Mouse (Mus musculus): ENCODE data around the gene Usp6nl.

The Usp6nl gene

DNA sequence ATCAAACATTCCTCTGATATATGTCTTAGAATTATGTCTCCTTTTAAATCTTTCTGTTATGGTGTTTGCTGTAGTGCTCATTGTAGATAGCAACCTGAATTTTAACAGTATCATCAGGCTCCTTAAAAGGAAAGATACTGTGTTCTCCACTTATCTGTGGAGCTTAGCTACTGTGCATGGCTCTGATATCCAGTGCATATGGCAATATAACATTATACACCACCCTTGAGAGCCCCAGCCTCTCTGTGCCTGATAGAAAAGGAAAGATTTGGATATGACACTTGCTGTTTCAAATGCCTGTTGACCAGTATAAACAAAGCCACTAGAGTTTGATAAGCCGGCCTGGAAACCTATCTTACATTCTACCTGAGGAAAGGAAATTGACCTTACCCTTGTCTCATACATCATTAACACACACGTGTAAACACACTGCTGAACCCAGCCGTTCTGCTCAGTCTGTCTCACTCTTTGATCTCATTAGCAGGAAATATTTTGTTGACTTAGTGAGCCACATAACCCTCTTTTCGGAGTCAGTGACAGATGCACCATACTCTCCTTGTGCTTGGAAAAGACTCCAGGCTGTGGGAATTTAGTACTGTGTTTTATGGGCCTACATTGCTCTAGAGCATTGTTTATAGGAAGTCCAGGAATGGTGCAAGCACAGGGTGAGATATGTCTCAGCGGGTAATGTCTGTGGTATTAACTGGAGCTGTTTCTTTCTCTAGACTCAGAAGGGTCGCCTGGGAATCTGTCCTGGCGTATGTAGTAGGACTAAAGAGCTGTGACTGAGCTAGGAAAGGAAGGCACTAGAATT, 9.1 kb downstream of the Usp6nl start:
- DNase-seq (ENCODE audit: low read depth, low spot score): no peak

DNA sequence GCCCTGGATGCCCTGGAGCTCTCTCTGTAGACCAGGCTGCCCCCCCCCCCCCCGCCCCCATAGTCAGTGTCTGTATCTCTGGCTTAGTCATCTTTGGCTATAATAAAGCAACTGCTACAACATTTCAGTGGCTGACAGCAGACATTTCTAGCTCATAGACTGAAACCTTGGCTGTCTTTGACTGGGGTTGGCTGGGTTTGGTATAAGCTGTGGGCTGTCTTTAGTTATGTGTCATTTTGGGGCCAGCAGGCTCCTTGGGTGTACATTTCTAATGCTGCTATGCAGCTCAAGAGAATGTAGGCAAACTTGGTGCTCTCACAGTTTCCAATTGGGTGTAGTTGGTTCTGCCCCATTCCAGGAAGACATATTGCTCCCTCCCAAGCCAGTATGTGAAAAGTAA, 11.1 kb downstream of the Usp6nl start:
- DNase-seq (ENCODE audit: low read depth, low spot score): no peak

DNA sequence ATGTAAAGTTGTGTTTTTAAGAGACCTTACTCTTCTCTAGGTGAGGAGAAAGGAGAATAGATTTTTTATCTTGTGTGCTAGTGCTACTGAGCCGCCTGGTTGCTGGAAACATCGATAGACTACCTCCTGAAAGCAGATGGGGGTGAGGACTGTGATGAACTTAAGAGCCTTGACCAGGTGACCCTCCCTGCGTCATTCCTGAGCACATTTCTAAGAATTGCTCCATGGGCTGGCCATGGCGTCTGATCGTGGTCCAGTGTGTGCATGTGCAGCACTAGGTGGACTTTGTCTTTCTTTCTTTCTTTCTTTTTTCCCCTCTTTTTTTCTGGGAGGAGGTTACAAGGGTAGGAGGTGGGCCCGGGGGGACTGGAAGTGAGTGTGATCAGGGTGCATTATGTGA, 11.5 kb downstream of the Usp6nl start:
- no peak for DNase-seq (ENCODE audit: low read depth, low spot score)

DNA sequence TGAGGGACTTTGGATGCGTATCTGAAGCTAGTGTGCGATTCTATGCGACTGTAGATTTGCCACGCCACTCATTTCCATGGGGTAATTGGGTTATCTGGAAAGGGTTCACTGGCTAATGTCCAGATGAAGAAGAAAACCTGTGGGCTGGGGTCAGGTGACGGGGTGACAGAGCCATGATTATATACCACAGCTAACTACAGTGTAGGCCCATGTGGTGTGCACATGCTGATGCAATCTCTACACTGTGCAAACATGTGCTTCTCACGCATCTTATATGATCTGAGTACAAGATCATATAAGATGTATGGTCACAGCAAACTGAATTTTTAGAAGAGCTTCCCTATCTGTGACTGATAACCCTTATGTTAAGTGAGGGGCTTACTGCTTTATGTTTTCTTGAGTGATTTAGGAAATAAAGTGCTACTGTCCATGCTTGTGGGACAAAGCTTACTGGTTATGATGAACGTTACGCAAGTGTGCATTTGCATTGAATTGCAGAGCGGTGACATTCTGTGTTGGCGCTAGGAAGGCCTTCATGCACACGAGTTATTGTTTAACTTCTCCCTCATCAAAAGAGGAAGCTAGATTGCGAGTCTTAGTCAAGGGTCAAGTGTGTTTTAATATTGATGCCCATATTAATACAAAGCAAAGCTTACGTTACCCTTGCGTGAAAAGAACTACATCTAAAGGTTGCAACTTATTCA, 12.7 kb downstream of the Usp6nl start:
- no peak for DNase-seq (ENCODE audit: low read depth, low spot score)

DNA sequence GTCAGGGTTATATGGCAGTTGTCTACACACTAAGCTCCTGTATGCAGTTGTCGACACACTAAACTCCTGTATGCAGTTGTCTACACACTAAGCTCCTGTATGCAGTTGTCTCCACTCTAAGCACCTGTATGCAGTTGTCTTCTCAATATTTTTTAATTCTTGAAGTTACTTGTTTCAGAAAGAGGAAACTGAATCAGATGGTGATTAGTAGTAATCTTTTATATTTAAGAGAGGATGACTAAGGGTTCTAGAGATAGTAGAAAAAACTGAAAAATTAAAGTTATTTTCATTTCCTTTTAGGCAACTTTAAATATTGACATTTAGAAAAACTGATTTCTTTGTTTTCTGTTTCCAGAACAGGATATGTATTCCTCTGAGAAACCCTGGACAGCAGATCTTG, 13.5 kb downstream of the Usp6nl start:
- DNase-seq (ENCODE audit: low read depth, low spot score): no peak

DNA sequence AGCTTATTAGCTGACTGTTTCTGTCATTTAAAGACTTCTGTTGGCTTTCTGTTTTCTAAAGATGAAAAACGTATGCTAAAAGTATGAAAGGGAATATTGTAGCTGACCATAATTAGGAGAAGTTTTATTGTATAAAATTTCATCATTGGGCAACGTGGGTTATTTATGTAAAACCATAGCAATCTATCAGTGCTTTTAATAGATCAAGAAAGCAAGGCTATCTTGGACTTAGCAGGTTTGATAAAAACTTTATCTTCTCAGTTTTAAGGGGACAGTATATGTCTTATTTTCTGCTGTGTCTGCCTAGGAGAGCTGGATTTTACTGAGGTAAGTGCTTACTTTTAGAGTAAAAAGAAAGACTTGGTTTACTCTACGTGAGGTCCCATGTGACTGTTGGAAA, 14.2 kb downstream of the Usp6nl start:
- no peak for DNase-seq (ENCODE audit: low read depth, low spot score)

DNA sequence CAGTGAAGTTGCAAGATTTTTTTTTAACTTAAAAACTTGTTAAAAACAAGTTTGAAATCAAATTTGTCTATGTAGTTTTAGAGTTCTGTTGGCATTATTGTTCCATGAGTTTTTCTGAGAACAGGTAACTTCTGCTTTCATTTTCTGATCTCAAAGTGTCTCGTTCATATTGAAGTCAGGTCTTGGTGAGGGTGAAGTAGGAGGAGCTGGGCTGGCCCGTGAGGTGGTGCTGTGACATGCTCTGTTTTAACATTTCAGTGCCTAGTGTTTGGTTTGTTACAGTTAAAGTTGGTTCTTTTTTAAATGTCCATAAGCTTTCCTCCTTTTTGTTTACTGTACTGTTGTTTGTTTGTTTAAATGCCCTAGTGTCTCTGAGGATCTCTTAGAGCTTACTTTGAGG, 15.0 kb downstream of the Usp6nl start:
- no peak for DNase-seq (ENCODE audit: low read depth, low spot score)

DNA sequence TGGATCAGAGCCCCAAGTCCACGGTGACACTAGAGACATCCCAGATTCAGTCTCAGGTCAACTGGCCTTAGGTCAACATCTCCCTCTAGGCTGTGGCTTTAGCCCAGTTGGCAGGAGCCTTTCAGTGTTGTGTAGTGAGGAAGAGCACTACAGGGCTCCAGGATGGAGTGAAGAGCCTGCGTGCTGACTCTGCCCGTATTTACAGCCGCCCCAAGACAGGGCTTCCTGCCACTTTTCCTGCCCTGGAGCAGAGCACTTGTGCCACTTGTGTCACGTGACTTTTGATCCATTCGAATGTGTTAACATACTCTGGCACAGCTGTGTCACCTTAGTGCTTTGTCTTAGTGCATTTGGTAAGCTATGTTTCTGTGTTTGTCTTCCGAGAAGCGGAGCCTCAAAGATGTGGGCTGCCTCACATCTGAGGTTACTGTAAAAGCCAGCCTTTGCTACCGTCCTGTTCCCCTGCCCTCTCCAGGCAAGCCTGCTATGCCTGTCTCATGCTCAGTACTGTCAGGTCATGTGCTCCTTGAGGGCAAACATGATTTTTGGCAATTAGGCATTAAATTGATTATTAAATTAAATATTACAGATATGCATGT, 15.7 kb downstream of the Usp6nl start:
- no peak for DNase-seq (ENCODE audit: low read depth, low spot score)

DNA sequence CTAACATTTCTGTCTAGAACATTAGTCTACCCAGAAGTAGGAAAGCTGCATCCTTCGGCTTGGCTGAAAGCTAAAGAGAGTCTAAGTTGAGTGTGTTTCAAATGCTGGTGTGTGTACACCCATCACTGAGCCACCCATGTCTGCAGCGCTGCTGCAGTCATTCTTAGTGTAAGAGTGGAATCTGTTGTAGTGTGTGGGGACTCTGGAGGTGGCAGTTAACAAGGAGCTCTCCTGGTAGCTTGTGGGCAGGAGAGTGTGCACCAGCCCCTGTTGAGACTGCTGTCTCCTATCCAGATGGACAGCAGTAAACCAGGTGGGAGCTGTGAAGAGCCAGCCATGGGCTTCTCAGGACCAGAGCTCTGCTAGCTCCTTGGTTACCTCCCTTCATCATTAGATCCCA, 18.0 kb downstream of the Usp6nl start:
- no peak for DNase-seq (ENCODE audit: low read depth, low spot score)

DNA sequence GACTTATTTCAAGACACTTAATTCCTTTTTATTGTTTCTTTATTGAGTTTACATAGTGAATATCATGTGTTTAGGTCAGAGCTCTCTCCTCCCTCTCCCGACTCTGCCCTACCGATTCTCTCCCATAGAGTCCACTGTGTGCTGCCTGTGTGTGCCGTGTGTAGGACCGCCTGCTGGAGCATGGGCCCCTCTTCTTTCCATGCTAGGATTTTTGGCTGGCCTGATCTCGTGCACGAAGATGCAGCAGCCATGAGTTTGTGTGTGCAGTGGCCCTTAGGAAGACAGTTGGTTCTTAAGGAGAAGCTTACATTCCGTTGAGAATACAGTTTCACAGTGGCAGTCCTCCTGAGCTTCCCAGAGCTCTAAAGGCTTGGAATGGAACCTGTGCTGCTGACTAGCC, 19.0 kb downstream of the Usp6nl start:
- no peak for DNase-seq (ENCODE audit: low read depth, low spot score)

DNA sequence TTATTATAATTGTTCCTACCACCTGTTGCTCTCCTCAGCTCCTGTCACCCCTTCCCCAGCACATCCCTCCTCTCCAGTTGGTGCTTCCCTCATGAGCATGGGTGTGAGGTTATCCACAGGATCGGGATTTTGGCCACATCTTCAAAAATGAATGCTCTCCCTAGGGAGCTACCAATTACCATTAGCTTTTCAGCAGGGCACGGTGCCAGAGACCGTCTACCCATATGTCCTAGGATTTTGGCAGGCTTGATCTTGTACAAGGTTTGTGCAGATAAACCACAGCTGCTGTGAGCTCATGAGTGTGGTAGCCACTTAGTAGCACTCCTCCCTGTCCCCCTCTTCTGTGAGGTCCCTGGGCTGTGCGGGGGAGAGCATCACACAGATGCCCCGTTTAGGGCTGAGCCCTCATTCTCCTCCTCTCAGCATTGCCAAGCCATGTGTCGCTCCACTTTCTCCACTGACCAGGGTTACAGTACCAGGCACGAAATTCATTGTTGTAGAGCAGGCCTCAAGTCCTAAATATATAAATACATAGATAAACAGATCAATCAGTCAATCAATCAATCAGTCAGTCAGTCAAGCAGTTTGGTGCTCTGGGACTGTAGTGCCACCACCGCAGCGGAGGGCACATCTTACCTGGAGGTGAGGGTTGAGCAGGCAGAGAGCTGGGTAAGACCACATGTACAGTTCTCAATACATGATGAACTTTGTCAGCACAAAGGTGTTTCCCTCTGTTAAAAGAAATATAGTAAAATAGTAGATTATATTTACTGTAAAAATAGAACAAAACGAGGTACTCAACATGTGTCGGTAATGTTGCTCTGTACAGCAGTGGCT, 27.0 kb downstream of the Usp6nl start:
- DNase-seq (ENCODE audit: low read depth, low spot score): no peak

DNA sequence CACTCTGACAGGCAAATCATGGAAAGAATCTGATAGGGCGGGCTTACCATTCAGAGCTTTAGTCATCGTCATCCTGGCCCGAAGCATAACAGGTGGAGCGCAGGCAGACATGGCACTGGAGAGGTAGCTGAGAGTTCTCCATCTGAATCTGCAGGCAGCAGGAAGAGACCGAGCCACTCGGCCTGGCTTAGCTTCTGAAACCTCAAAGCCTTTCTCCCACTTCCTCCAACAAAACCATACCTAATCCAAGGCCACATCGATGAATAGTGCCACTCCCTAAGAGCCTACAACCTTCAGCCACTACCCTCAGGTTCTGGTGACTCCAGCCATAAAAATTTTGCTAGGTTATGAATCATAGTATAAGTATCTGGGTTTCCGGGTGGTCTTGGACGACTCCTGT, 27.7 kb downstream of the Usp6nl start:
- DNase-seq (ENCODE audit: low read depth, low spot score): no peak

DNA sequence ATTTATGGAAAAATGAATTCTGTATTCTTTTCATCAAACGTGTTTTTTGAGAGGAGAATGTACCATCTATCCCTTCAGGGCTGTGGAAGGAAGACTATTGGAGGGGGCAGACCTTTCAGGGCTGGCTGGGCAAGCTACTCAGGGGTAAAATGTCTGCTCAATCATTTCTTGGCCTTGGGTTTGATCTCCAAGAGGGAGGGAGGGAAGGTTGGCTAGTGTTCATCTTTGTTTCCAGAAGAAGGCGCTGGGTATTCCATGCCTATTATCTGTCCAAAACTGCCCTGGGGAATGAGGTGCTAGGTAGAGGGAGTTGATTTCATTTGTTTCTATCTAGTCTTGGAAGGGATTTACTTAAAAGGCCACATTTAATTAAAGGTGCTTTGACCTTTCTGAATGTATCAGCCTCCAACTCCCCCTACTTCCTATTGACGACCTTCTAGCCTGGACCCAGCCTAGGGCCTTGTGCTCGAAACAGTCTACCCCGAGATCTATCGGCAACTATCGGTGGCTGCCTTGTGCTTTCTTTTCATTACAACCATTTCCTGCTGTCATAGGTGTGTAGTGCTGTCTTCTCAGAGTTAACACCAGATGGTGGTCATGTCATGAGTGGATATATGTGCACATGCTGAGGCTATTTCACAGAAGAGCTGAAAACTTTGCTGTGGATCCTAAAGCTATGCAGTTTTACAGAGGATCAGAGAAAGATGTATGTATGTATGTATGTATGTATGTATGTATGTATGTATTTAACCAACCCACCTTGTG, 28.6 kb downstream of the Usp6nl start:
- no peak for DNase-seq (ENCODE audit: low read depth, low spot score)

DNA sequence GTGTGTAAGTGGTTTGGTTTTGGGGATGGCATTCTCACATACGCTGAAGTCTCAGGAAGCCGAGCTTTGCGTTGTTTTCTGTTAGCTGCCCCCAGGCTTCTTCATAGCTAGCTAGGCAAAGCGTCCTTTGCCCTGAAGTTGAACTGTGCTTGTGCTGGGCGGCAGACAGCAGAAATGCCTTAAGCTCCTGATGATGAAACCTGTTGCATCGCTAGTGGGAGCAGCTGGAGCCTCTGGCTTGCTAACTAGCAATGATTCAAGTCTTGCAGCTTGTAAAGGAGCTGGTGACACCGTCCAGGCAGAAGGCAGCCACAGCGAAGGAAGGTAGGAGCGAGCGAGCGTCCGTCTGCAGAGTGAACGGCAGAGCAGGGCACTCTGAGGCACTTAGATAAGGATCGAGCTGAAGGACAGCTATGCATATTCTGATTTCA, 30.1 kb downstream of the Usp6nl start:
- no peak for DNase-seq (ENCODE audit: low read depth, low spot score)

DNA sequence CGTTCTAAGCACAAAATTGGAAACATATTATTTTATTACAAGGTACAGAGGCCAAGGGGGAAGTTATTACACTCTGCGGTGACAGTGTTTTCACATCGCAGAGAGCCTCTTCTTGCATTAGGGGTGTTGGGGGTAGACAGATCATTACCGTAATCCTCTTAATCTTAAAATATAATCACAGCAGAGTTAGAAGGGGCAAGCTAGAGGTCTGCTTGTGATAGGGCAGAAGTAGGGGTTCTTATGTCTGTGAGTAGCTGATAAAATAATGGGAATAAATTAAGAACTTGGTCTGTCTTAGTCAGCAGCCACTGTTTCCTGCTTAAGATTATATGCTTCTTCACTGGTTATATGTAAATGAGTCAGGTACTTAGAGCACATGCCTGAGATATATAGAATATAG, 30.6 kb downstream of the Usp6nl start:
- no peak for DNase-seq (ENCODE audit: low read depth, low spot score)

DNA sequence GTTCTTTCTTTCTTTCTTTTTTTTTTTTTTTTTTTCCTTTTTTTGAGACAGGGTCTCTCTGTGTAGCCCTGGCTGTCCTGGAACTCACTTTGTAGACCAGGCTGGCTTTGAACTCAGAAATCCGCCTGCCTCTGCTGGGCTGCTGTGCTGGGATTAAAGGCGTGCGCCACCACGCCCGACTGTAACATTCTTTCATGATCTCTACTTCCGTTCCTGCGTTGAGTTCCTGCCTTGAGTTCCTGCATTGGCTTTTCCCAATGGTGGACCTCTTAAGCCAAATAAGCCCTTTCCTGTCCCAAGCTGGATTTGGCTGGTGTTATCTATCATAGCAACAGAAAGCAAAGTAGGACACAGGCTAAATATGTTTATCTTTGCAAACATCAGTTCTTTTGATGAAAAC, 34.8 kb downstream of the Usp6nl start:
- peak; percentile 48 for DNase-seq (ENCODE audit: low read depth, low spot score)

DNA sequence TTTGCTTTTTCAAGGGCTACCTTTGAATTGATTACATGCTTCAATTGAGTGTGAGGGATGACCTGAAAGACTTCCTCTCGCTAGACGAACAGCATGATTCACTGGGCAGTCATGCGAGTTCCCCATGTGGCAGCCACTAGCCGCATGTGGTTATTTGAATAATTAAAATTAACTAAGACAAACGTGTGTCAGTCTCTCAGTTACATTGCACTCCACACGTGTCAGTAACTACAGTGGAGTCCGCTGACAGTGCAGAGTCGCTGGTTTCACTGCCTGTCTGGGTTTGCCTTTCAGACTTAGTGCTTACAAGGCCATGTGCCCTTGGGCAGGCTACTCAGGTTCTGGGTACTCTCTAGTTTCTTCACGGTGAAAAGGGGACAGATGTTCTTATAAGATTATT, 37.2 kb downstream of the Usp6nl start:
- no peak for DNase-seq (ENCODE audit: low read depth, low spot score)

DNA sequence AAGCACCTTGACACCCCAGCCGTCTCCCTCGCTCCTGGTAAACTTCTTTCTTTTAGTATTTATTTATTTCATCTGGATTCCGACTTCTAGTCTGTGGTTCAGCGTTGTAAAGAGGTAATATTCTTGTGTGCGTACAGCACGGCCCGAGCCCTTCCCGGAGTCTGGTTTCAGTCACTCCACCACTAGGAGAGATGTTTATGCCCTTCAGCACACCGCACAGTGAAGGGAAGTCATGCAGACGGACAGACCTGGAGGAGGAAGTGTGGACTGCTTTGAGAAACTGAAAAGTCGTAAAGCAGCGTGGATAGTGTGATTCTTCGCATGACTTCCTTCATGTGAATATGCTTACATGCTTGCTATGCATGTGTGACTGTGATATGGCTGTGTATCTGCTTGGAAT, 40.7 kb downstream of the Usp6nl start:
- no peak for DNase-seq (ENCODE audit: low read depth, low spot score)

DNA sequence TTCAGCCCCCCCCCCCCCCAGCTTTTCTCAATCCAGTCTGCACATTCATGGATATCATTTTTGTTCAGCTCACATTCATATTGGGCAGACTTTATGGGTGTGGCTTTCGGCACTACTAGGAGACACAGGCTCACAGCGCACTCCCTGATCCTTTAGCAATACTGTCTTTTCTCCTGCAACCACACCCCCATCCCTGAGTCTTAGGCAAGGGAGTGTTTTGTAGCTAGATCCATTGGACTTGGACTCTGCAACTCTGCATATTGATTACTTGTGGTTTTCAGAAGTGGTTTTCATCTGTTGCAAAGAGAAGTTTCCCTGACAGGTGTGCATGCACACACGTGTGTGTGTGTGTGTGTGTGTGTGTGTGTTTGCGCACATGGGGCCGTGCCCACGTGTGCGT, 41.5 kb downstream of the Usp6nl start:
- no peak for DNase-seq (ENCODE audit: low read depth, low spot score)

DNA sequence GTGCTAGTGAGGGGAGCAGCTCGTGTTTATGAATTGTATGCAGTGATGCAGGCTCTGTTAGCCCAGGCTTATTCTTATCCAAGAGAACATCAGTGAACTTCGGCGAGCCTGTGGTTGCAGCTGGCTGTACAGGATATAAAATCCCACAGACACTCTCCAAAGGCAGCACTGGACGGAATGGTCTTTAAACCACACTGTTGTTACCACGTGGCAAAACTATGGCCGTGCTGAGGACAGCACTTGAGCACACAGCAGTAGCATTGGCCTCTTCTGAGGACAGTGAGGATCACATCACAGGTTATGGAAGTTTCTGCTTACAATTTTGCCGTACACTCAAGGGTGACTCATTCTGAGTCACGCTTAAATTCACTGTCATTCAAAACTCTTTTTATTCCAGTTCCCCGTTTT, 44.1 kb downstream of the Usp6nl start:
- no peak for DNase-seq (ENCODE audit: low read depth, low spot score)

DNA sequence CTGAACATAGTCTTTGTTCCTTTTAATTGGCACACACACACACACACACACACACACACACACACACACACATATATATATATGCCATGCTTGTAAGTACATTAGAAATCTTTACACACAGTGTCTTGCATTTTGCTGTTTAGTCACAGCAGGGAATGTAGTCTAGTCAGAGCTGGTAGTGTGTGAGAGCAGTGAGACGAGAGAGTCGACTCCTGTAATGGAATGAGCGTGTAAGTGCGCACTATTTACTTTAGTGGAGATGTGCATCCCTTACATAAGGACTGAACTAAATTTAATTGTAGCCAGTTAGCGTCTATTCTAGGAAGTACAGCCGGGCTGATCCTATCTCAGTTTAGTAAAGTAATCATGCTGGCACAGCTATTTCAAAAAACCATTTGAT, 44.5 kb downstream of the Usp6nl start:
- no peak for DNase-seq (ENCODE audit: low read depth, low spot score)

All from ES-CJ7 (cell line).